Mouse (Mus musculus) T-cell, adult 66 days (primary cell): ENCODE data around the gene Fbxo46. TPM values are rescaled to one million over a fixed set of nuclear protein-coding genes. Genes with fewer than 3 reads are reported as not detected.

Source experiments
- total RNA-seq, 2 experiments: library from RNA; stranded (reverse); gene quantifications; 3 replicates in 1 of 2; 4 replicates in 1 of 2; pipeline ENCODE4 v1.2.4; 2023

Gene Fbxo46
- 10 to 100 TPM; 25.7 to 28.5 TPM for total RNA-seq

DNA sequence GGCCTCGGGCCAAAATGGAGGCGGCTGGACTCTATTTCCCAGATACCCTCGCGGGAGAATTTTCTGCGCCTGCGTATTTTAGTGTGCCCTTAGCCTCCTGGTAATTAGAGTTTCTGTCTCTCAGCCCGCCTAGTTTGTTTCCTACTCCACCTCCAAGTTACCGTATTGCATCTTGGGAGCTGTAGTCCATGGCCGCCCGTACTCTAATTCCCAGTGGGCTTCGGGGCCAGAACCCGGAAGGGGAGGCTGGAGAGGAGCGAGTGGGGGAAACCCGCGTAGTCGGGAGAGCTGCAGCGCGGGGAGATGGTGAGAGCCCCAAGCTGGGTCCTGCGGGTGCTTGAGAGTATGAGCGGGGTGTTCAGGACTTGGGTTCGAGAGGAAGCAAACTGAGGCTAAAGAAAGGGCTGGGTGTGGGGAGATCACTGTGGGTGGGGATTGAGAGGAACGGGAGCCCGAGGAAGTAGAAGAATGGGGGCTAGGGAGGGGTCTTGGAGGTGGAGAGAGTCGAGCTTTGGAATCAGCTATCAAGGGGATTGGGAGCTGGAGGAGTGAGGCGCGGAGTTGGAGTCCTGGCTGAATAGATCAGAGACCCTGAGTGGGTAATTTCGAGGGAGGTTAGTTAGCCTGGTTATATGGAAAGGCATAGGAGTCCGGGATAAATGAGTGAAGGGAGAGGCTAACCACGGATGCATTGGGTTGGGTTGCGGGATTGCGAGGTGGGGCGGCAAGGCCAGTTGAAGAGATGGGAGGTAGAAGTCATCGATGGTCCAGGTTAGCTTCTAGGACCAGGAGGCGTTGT, at the start of gene Fbxo46:
Fbxo46 (plus strand) TSS at position 229 of the 799 bp plus-strand sequence.

DNA sequence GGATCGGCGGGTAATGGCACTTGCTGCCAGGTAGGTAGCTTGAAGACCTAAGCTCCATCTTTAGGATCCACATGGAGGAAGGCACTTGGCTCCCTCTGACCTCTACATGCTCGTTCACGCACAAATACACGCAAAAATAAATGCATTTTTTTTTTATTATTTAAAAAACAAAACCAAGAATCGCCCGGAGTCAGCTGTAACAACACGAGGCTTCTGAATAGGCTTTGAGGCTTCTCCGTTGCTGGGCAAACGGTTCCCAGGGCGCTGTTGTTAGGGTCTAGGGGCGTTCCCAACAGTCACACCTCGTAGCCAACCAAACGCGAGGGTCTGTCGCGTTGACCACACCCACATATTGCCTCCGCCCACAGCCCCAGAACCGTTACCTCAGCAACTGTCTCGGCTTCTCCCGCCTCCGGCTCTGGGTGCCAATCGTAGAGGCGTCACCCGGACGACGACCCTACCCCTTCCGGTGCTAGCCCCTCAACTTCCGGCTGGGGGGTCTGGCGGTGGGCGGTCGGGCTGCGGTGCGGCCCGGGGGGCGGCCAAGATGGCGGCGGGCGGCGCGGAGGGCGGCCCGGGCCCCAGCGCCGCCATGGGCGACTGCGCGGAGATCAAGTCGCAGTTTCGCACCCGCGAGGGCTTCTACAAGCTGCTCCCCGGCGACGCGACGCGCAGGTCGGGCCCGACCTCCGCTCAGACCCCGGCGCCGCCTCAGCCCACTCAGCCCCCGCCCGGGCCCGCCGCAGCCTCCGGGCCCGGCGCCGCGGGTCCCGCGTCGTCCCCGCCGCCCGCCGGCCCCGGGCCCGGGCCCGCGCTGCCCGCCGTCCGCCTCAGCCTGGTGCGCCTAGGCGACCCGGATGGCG, 43.7 kb upstream of the Fbxo46 start, which contains the start of gene Dmwd:
Dmwd (plus strand) TSS at position 505 of the 863 bp plus-strand sequence.

DNA sequence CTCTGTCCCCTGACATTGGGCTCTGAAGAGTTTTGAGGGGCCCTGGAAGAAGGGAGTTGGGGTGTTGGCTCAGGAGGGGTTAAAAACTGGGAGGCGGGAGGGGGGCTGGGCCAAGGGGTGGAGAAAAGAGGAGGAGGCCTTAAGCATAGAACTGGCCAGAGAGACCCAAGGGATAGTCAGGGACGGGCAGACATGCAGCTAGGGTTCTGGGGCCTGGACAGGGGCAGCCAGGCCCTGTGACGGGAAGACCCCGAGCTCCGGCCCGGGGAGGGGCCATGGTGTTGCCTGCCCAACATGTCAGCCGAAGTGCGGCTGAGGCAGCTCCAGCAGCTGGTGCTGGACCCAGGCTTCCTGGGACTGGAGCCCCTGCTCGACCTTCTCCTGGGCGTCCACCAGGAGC, 36.0 kb upstream of the Fbxo46 start, which contains the start of gene Dmpk:
Dmpk (plus strand) TSS at position 149 of the 400 bp plus-strand sequence.

DNA sequence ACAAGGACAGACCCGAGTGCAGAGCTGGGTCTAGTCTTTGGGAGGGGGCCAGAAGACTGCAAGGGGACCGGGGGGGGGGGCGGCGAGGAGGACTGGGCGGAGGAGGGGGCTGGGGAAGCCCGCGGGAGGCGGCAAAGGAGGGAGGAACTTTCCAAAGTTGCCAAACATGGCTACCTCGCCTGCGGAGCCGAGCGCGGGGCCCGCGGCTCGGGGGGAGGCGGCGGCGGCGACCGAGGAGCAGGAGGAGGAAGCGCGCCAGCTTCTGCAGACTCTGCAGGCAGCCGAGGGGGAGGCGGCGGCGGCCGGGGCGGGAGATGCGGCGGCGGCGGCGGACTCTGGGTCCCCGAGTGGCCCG, 25.2 kb upstream of the Fbxo46 start, which contains the start of gene Six5:
Six5 (plus strand) TSS at position 124 of the 355 bp plus-strand sequence.

DNA sequence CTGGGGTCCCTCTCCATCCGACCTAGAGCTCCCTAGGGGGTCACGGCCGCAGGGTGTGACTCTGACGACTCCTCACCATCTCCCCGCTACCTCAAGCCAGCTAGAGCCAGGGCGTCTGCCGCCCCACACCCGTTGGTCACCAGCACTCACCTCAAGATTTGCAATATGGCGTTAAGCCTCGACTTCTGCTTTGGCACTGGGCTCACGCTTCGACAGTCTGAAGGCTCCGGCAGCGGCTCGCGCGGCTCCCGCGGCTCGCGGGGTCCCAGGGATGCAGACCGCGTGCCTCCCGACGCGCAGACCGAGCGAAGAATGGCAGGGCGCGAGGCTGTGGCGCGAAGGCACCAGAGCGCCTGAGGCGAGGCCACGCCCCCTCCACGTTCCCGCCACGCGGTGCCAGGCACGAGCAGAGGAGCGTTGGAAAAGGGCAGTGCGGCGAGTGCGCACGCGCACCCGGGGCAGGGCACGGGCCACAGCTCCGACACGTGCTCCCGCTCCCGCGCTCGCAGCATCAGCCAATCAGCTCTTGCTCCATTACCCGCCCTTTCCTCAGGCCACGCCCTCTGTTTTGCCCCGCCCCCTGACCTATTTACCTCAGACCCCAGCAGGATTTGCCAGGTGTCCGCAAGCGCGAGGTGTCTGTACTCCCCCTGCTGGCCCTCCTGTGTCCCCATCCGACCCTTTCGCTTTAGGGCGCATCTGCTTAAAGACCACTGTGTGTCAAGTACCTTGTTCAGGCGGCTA, 1.5 kb upstream of the Fbxo46 start, which contains the start of gene Gm4969:
Gm4969 (minus strand) TSS at position 341 of the 744 bp plus-strand sequence.

DNA sequence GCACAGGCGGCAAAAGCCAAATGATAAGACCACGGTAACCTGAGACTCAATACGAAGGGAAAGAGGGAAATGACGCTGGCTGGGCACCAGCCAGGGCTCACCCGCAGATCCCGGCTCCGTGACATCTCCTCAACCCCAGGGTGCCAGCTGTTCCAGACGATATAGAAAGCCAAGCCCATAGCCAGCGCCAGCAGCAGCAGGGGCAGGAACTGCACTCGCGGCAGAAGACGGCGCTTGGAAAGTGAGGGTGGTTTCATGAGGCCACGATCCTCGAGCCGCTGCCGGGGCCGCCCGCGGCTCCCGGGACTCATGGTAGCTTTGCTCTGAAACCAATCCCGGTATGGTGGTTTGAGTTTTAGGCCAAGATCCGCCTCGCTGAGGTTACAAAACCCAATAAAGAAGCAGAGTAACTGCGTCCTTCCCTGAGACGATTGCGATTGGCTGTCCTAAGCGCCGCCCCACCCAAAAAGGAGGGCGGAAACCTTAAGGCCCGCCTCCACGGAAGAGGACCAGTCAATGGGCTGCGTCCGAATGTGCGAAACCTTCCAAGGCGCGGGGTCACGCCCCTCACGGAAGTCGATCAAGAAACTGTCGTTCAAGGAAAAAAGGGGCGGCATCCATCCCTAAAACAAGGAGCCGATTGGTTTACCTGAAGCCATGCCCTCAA, 29.3 kb downstream of the Fbxo46 start, which contains the start of gene Qpctl:
Qpctl (minus strand) TSS at position 417 of the 667 bp plus-strand sequence.

DNA sequence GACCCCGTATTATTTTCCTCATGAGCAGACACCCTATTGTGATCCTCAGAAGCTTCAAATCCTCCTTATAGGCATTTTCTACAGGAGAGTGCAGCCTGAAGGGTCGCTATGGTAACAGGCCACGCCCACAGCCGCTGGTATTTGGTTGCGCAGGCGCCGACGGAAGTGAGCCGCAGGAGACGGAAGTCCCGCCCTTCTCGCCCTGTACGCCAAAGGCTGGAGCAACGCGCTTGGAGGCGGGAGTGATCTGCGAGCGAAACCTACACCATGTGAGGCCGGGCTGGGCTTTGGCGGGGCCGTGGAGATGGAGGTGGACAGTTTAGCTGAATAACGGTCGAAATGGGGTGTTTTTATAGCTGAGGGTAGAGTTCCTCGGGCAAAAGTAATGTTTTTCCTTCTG, 30.0 kb downstream of the Fbxo46 start, which contains the start of gene Snrpd2:
Snrpd2 (plus strand) TSS at position 97 of the 400 bp plus-strand sequence.

DNA sequence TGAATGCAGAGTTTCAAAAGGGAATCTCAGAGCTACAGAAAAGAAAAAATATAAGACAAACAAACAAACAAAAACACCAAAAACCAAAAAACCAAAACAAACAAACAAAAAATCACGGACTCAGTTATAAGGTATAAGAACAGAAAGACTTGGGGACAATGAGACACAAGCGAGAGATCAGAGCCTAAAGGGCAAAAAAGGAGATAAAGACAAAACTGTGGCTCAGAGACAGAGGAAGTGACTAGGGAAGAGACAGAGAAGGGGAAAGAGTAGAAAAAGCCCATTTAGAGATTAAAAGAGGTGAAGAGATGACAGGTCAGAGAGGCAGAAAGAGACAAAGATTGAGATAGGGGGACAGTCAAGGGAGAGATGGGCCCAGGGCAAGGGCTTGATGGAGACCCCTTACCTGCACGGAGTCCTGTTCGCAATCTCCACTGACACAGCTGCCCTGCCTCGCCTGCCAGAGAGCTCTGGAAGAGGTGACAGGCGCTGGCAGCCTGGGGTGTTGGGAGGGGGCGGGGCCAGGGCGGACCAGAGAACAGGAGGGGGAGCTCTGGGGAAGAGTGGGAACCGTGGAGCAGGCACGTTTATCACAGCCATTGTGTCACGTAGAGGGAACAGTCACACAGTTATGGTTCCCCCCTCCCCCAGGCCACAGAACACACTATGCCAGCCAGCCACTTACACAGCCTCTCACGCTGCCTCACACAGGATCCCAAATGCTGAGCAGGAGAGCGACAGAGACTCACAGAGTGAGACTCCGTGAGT, 46.2 kb downstream of the Fbxo46 start, which contains the start of gene Gipr:
Gipr (minus strand) TSS at position 472 of the 768 bp plus-strand sequence.

DNA sequence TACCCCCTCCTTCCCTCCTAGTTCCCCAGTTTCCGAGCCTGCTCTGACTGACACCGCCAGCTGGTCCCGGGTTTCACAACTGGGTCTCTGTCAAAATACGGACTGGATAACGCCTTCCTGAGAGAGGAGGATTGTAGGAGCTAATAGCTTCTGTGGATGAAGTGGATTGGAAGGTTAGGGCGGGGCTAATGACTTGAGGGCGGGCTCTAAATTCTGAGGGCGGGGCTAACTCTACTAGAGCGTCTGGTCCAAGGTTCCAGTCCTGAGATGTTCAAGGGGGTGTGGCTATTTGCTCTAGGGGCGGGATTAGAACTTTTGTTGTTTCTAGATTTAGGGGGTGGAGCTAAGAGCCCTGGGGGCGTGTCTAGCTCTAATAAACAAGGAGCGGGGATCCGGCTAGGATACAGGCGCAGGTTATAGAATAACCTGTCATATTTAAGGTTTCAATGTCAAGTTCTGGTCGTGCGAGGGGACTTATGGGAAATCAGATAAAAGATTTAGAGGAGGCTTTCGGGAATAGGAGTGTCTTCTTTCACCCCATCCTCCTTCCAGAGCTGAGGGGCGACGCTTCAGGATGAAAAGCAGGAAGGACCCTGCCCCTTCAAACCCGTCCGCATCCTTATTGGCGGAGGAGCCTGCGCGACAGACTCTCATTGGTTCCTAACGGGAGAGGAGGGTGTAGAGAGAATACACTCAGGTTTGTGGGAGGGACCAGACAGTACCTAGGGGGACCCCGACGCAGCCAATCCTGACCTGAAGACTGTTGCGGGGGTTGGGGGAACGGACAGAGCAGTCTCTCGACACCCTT, 56.3 kb downstream of the Fbxo46 start, which contains the start of gene Eml2:
Eml2 (plus strand) TSS at position 714 of the 808 bp plus-strand sequence.

Other genes with a start within 250 kb of the Fbxo46 start
- 10 to 100 TPM in 1 of 2 experiments, 1 to 10 TPM in 1; 6.0 to 11.4 TPM for gene Pglyrp1, start 248.5 kb upstream of the Fbxo46 start, total RNA-seq
- gene Ccdc61, start 209.4 kb upstream of the Fbxo46 start, total RNA-seq, result 10 to 100 TPM; 19.0 to 30.0 TPM
- not detected for gene Nova2, start 194.0 kb upstream of the Fbxo46 start, total RNA-seq
- not detected for gene Nanos2, start 132.5 kb upstream of the Fbxo46 start, total RNA-seq
- 1 to 10 TPM; 1.0 to 1.6 TPM for gene Mypop, start 128.6 kb upstream of the Fbxo46 start, total RNA-seq
- 10 to 100 TPM; 33.2 to 36.6 TPM for gene Irf2bp1, start 115.8 kb upstream of the Fbxo46 start, total RNA-seq
- not detected for gene Foxa3, start 96.3 kb upstream of the Fbxo46 start, total RNA-seq
- gene Sympk, start 95.5 kb upstream of the Fbxo46 start, total RNA-seq, result 100 to 1,000 TPM; 112 to 115 TPM
- gene Rsph6a, start 65.2 kb upstream of the Fbxo46 start, total RNA-seq, result under 1 TPM; 0.47 to 0.70 TPM
- 1 to 10 TPM; 1.2 TPM for gene Dmwd, start 43.6 kb upstream of the Fbxo46 start, total RNA-seq
- gene Dmpk, start 36.0 kb upstream of the Fbxo46 start, total RNA-seq, result 1 to 10 TPM in 1 of 2 experiments, under 1 TPM in 1; 0.83 to 2.7 TPM
- gene Six5, start 25.3 kb upstream of the Fbxo46 start, total RNA-seq, result under 1 TPM; 0.58 to 0.74 TPM
- gene Gm4969, start 1.5 kb upstream of the Fbxo46 start, total RNA-seq, result not detected
- 10 to 100 TPM; 11.9 to 14.8 TPM for gene Qpctl, start 29.4 kb downstream of the Fbxo46 start, total RNA-seq
- 10 to 100 TPM; 91.4 to 93.7 TPM for gene Snrpd2, start 29.9 kb downstream of the Fbxo46 start, total RNA-seq
- not detected for gene Gipr, start 46.3 kb downstream of the Fbxo46 start, total RNA-seq
- 10 to 100 TPM; 15.3 to 17.8 TPM for gene Eml2, start 56.6 kb downstream of the Fbxo46 start, total RNA-seq
- gene Gpr4, start 92.7 kb downstream of the Fbxo46 start, total RNA-seq, result not detected
- 10 to 100 TPM; 45.0 to 46.4 TPM for gene Opa3, start 108.5 kb downstream of the Fbxo46 start, total RNA-seq
- gene Vasp, start 152.0 kb downstream of the Fbxo46 start, total RNA-seq, result 100 to 1,000 TPM; 335 to 340 TPM
- 1 to 10 TPM in 1 of 2 experiments, under 1 TPM in 1; 0.44 to 1.2 TPM for gene Ppm1n, start 160.2 kb downstream of the Fbxo46 start, total RNA-seq
- gene Rtn2, start 162.8 kb downstream of the Fbxo46 start, total RNA-seq, result not detected
- 100 to 1,000 TPM in 1 of 2 experiments, 10 to 100 TPM in 1; 90.5 to 127 TPM for gene Fosb, start 190.2 kb downstream of the Fbxo46 start, total RNA-seq
- 10 to 100 TPM; 66.3 to 78.5 TPM for gene Ercc1, start 224.9 kb downstream of the Fbxo46 start, total RNA-seq
- gene Cd3eap, start 239.6 kb downstream of the Fbxo46 start, total RNA-seq, result 10 to 100 TPM; 13.1 to 14.6 TPM
- 1 to 10 TPM; 1.1 to 1.6 TPM for gene Ppp1r13l, start 239.9 kb downstream of the Fbxo46 start, total RNA-seq